Mouse (Mus musculus): ENCODE data around the gene Ddx25. TPM values are rescaled to one million over a fixed set of nuclear protein-coding genes. Genes with fewer than 3 reads are reported as not detected.

Gene Ddx25
- total and polyA plus RNA-seq, 2 experiments, result 0.01 TPM; not detected in 1

GRCm38 (mm10) chr9:35570663-35571062 is 12.3 kb upstream of the Ddx25 start:
- DNase-seq (ENCODE audit: extremely low read depth, low read depth, low spot score), result no peak
- Histone ChIP-seq H3K27ac (replicated peaks; ENCODE audit: insufficient read depth, low read depth, low read length) (no peak overlapping the region), H3K27me3 (ENCODE audit: control insufficient read depth, insufficient read depth, low read length) (peaks cover 6% of the 10 kb centered on the region; the same call in 1 of the 2 replicates), H3K36me3 (ENCODE audit: control insufficient read depth, insufficient read depth, low read length) (peaks cover 14% of the 10 kb centered on the region), H3K4me1 (ENCODE audit: control insufficient read depth, insufficient read depth, low read length) (no peaks in the 10 kb centered on the region), H3K4me3 (ENCODE audit: insufficient read depth, low read depth, low read length) (peak overlapping the region; percentile 78; the same call in 1 of the 2 replicates), H3K9ac (ENCODE audit: low read depth, low read length) (no peak overlapping the region), H3K79me2 (ENCODE audit: control insufficient read depth, insufficient read depth, low read length) (no peaks in the 10 kb centered on the region)
- WGBS, result 16% methylated on average over 5 of the region's 5 CpGs
- no peak for TF ChIP-seq CTCF (IDR thresholded peaks at IDR 0.05; ENCODE audit: low read depth, low read length)
- no peak for TF ChIP-seq POLR2A (IDR thresholded peaks at IDR 0.05; ENCODE audit: extremely low read depth, insufficient read depth, low read length)

GRCm38 (mm10) chr9:35569571-35570534 is 11.5 kb upstream of the Ddx25 start, which contains the start of the genes Pate2 and Hyls1:
TSS of gene Pate2 (plus strand) at chr9:35570284.
TSS of gene Hyls1 (minus strand) at chr9:35570398.
- TF ChIP-seq CTCF (IDR thresholded peaks at IDR 0.05; ENCODE audit: low read depth, low read length) (no peak; the same call in 1 of the 2 replicates), POLR2A (IDR thresholded peaks at IDR 0.05; ENCODE audit: extremely low read depth, insufficient read depth, low read length) (peak; percentile 36; the same call in 1 of the 2 replicates)
- Histone ChIP-seq H3K4me1 (ENCODE audit: control insufficient read depth, insufficient read depth, low read length) (no peaks in the 10 kb centered on the region), H3K4me3 (ENCODE audit: insufficient read depth, low read depth, low read length) (peak within 1 kb of the TSS; percentile 78), H3K27ac (replicated peaks; ENCODE audit: insufficient read depth, low read depth, low read length) (0 out of 2 replicates have a peak within 1 kb of the TSS, but pooled peaks have one; percentile 24), H3K9ac (ENCODE audit: low read depth, low read length) (peak within 1 kb of the TSS; percentile 79), H3K27me3 (ENCODE audit: control insufficient read depth, insufficient read depth, low read length) (peaks cover 6% of the 10 kb centered on the region; the same call in 1 of the 2 replicates), H3K79me2 (ENCODE audit: control insufficient read depth, insufficient read depth, low read length) (no peaks in the 10 kb centered on the region), H3K36me3 (ENCODE audit: control insufficient read depth, insufficient read depth, low read length) (peaks cover 21% of the 10 kb centered on the region)
- WGBS, result under 1% methylated on average over 86 of the region's 86 CpGs
- peak; percentile 96 for DNase-seq (ENCODE audit: extremely low read depth, low read depth, low spot score)

- H3K9ac ChIP-seq (ENCODE audit: low read depth, low read length), result no peak overlapping the region
- no peaks in the 10 kb centered on the region for H3K4me1 ChIP-seq (ENCODE audit: control insufficient read depth, insufficient read depth, low read length)
- no peak overlapping the region for H3K27ac ChIP-seq (replicated peaks; ENCODE audit: insufficient read depth, low read depth, low read length)
- H3K4me3 ChIP-seq (ENCODE audit: insufficient read depth, low read depth, low read length), result no peak overlapping the region
- no peak for TF ChIP-seq POLR2A (IDR thresholded peaks at IDR 0.05; ENCODE audit: extremely low read depth, insufficient read depth, low read length)
- no peak for TF ChIP-seq CTCF (IDR thresholded peaks at IDR 0.05; ENCODE audit: low read depth, low read length)
- WGBS, result 94% methylated on average over 3 of the region's 3 CpGs
- no peak for DNase-seq (ENCODE audit: extremely low read depth, low read depth, low spot score)
- H3K36me3 ChIP-seq (ENCODE audit: control insufficient read depth, insufficient read depth, low read length), result peaks cover 23% of the 10 kb centered on the region
- no peaks in the 10 kb centered on the region for H3K79me2 ChIP-seq (ENCODE audit: control insufficient read depth, insufficient read depth, low read length)
- no peaks in the 10 kb centered on the region for H3K27me3 ChIP-seq (ENCODE audit: control insufficient read depth, insufficient read depth, low read length)
Observed at GRCm38 (mm10) chr9:35567995-35568394, 9.7 kb upstream of the Ddx25 start.

- H3K4me1 ChIP-seq (ENCODE audit: control insufficient read depth, insufficient read depth, low read length), result no peaks in the 10 kb centered on the region; the same call in 1 of the 2 replicates
- H3K9ac ChIP-seq (ENCODE audit: low read depth, low read length), result no peak overlapping the region
- TF ChIP-seq POLR2A (IDR thresholded peaks at IDR 0.05; ENCODE audit: extremely low read depth, insufficient read depth, low read length) (no peak), CTCF (IDR thresholded peaks at IDR 0.05; ENCODE audit: low read depth, low read length) (no peak)
- no peaks in the 10 kb centered on the region for H3K27me3 ChIP-seq (ENCODE audit: control insufficient read depth, insufficient read depth, low read length)
- no peak for DNase-seq (ENCODE audit: extremely low read depth, low read depth, low spot score)
- H3K79me2 ChIP-seq (ENCODE audit: control insufficient read depth, insufficient read depth, low read length), result no peaks in the 10 kb centered on the region; the same call in 1 of the 2 replicates
- H3K36me3 ChIP-seq (ENCODE audit: control insufficient read depth, insufficient read depth, low read length), result peaks cover 25% of the 10 kb centered on the region
- no peak overlapping the region for H3K4me3 ChIP-seq (ENCODE audit: insufficient read depth, low read depth, low read length)
- 90% methylated on average over 5 of the region's 5 CpGs for WGBS
- no peak overlapping the region for H3K27ac ChIP-seq (replicated peaks; ENCODE audit: insufficient read depth, low read depth, low read length)
Observed at GRCm38 (mm10) chr9:35564536-35565240, 6.4 kb upstream of the Ddx25 start.

GRCm38 (mm10) chr9:35561583-35561982 is 3.3 kb upstream of the Ddx25 start:
- H3K27me3 ChIP-seq (ENCODE audit: control insufficient read depth, insufficient read depth, low read length), result peaks cover 5% of the 10 kb centered on the region
- DNase-seq (ENCODE audit: extremely low read depth, low read depth, low spot score), result no peak
- H3K4me1 ChIP-seq (ENCODE audit: control insufficient read depth, insufficient read depth, low read length), result peaks cover 3% of the 10 kb centered on the region
- H3K36me3 ChIP-seq (ENCODE audit: control insufficient read depth, insufficient read depth, low read length), result peaks cover 16% of the 10 kb centered on the region
- no peak overlapping the region for H3K27ac ChIP-seq (replicated peaks; ENCODE audit: insufficient read depth, low read depth, low read length)
- H3K4me3 ChIP-seq (ENCODE audit: insufficient read depth, low read depth, low read length), result no peak overlapping the region
- TF ChIP-seq CTCF (IDR thresholded peaks at IDR 0.05; ENCODE audit: low read depth, low read length) (no peak), POLR2A (IDR thresholded peaks at IDR 0.05; ENCODE audit: extremely low read depth, insufficient read depth, low read length) (no peak)
- 87% methylated on average over 6 of the region's 6 CpGs for WGBS
- no peak overlapping the region for H3K9ac ChIP-seq (ENCODE audit: low read depth, low read length)
- H3K79me2 ChIP-seq (ENCODE audit: control insufficient read depth, insufficient read depth, low read length), result no peaks in the 10 kb centered on the region; the same call in 1 of the 2 replicates

Measured in liver, adult 2 months (tissue).